Mouse (Mus musculus) neutrophil, adult 59 days (primary cell): ENCODE measurements around the gene H6pd. TPM values are rescaled to one million over a fixed set of nuclear protein-coding genes. Genes with fewer than 3 reads are reported as not detected.

Source experiments
- total RNA-seq, 2 experiments: library from RNA; stranded (reverse); gene quantifications; 1 replicate in 1 of 2; 2 replicates in 1 of 2; pipeline ENCODE4 v1.2.4; 2023

The H6pd gene
- total RNA-seq = 10 to 100 TPM; 69.1 to 78.5 TPM

DNA sequence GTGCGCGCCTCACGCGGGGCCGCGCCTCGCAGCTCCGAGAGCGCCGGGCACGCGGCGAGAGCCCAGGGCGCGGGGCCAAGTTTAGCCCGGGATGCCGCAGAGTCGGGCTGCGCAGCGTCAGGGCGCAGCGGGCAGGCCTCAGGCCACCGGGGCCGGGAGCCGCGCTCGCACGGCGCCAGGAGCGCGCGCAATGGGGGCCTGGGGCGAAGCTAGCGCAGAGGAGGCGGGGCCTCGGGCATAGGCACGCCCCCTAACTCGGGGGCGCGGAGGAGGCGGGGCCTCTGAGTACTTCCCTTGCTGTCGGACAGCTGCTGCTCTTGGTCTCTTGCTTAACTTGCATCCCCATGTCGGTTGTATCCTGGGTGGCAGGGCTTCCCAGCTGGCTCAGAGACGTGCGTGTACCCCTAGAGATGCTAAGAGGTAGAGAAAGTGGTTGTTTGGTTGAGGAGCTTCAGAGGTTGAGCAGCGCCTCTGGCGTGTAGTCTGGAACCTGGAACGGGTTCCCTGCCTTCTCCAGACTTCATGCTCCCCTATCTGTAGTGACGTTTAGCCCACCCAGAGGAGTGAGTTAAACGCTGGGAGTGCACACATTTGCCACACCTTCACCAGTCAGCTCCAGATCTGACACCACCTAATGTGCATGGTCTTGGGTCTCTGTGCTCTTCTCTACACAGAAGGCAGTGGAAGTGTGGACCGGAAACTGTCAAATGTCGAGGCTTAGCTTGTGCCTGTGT, at the start of gene H6pd:
TSS of gene H6pd (minus strand) at position 171 of the 734 bp plus-strand sequence.

GRCm38 (mm10) chr4:149954893-149955439, 53.9 kb downstream of the H6pd start, which contains the start of gene Spsb1:
Gene Spsb1 (minus strand): TSS chr4:149955043.

Other genes starting within 250 kb of the H6pd start
- 1 to 10 TPM; 5.2 to 5.6 TPM for gene Slc25a33, start 234.7 kb downstream of the H6pd start, total RNA-seq
- gene Spsb1, start 54.0 kb downstream of the H6pd start, total RNA-seq = 1 to 10 TPM; 1.3 to 2.0 TPM
- gene Gpr157, start 78.3 kb upstream of the H6pd start, total RNA-seq = 1 to 10 TPM; 6.0 to 6.7 TPM
- not detected for gene Slc2a5, start 110.3 kb upstream of the H6pd start, total RNA-seq
- not detected for gene Slc2a7, start 139.9 kb upstream of the H6pd start, total RNA-seq
- gene Car6, start 192.3 kb upstream of the H6pd start, total RNA-seq = not detected
- 100 to 1,000 TPM; 272 to 308 TPM for gene Eno1, start 227.7 kb upstream of the H6pd start, total RNA-seq